Mouse (Mus musculus) limb, embryonic 15.5 days (tissue): Measurements from ENCODE around the gene Zmynd8. TPM values are rescaled to one million over a fixed set of nuclear protein-coding genes. Genes with fewer than 3 reads are reported as not detected.

Experiments used
- ATAC-seq: fragments of 200-750 bp; cut with Nextera tagmentation; 2 replicates; pipeline ENCODE4 v1.8.0; 2017; ENCODE audit warnings: low read depth, moderate TSS enrichment; ENCODE audit not compliant: insufficient number of reproducible peaks, low FRiP score, low TSS enrichment
- H3K27ac ChIP-seq: fragments of 300-500 bp; sonication (generic); 2 replicates; pipeline ENCODE4 v1.5.1; 2015; ENCODE audit warnings: moderate library complexity, mild to moderate bottlenecking, inconsistent platforms
- H3K27me3 ChIP-seq: fragments of 300-500 bp; sonication (generic); 2 replicates; pipeline ENCODE4 v1.6.1; 2015; ENCODE audit warnings: inconsistent platforms
- H3K36me3 ChIP-seq: fragments of 300-500 bp; sonication (generic); 2 replicates; pipeline ENCODE4 v1.6.1; 2015; ENCODE audit warnings: inconsistent platforms
- H3K4me1 ChIP-seq: fragments of 300-500 bp; sonication (generic); 2 replicates; pipeline ENCODE4 v1.6.1; 2015; ENCODE audit warnings: inconsistent platforms
- H3K4me2 ChIP-seq: fragments of 300-500 bp; sonication (generic); 2 replicates; pipeline ENCODE4 v1.6.1; 2015; ENCODE audit warnings: mild to moderate bottlenecking, inconsistent platforms
- H3K4me3 ChIP-seq: fragments of 300-500 bp; sonication (generic); 2 replicates; pipeline ENCODE4 v1.5.1; 2015; ENCODE audit warnings: mild to moderate bottlenecking, inconsistent platforms
- H3K9ac ChIP-seq: fragments of 300-500 bp; sonication (generic); 2 replicates; pipeline ENCODE4 v1.6.1; 2015; ENCODE audit warnings: inconsistent platforms
- H3K9me3 ChIP-seq: fragments of 300-500 bp; sonication (generic); 2 replicates; pipeline ENCODE4 v1.6.1; 2016; ENCODE audit warnings: inconsistent platforms
- WGBS: fragments of 180-500 bp; shearing (Covaris S2); methylation state at CpG from one replicate; pipeline ENCODE4 v1.1.7; 2015; 5-methylcytosine and 5-hydroxymethylcytosine counted together
- polyA plus RNA-seq: library from polyadenylated mRNA; unstranded; fragments of >200 nt; fragmentation: Nextera tagmentation; extraction: Ambion mirVana; gene quantifications from 2 replicates; pipeline ENCODE4 v1.2.1, GENCODE M21; 2015

The Zmynd8 gene
- polyA plus RNA-seq, 1 experiment from 2014 or later = 52.2 TPM

DNA sequence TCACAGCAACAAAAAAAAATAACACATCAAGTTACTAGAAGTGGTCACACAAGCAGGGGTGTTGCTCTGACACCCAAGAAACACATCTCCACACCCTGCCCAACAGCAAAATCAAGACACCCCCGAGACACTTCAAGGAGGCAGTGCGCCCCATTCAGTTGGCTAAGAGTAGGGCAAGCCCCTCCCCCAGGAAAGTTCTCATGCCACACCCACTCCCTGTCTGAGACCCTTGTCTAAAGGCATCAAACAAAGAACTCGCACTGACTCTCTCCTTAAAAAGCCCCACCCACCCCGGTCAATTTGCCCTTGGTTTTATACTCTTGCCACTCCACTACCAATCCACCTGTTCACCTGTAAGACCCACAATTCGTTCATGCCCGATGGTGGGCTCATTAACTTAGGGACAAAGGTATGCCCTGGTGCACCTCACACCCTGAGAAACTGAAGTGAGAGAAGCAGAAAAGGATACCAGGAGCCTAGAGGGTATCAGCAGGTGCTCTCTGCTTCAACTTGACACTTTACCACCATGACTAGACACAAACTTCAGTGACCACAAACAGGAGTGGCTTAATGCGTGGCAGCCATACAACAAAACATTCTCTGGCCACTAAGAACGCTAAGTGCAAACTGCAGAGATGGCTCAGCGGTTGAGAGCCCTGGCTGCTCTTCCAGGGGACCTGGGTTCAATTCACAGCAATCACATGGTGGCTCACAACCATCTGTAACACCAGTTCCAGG is 45.8 kb downstream of the Zmynd8 start:
- no peak overlapping the region for H3K27ac ChIP-seq
- 86% methylated on average over 9 of the region's 9 CpGs for WGBS
- ATAC-seq = no peak
- H3K4me3 ChIP-seq = no peak overlapping the region
- H3K9ac ChIP-seq = no peak overlapping the region
- no peak overlapping the region for H3K4me2 ChIP-seq
- peaks cover 24% of the 10 kb centered on the region for H3K36me3 ChIP-seq
- peaks cover 78% of the 10 kb centered on the region for H3K4me1 ChIP-seq
- no peaks in the 10 kb centered on the region for H3K9me3 ChIP-seq
- no peaks in the 10 kb centered on the region for H3K27me3 ChIP-seq

DNA sequence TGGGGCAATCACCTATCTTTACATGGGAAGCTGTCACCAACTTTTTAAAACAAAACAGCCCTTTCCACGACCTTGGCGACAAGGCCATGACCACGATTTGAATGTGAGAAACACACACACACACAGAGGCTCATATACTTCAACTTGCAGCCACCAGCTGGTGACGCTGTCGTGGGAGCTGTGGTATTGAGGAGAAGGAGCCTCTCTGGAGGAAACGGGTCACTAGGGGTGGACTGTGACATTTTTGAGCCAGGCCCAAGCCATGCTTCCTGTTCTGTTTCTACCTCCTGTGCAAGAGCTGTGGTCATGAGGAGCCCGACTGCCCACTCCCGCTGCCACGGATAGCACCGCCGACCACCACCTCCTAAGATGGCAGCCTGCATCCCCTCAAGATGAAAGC is 46.4 kb downstream of the Zmynd8 start:
- no peaks in the 10 kb centered on the region for H3K27me3 ChIP-seq

DNA sequence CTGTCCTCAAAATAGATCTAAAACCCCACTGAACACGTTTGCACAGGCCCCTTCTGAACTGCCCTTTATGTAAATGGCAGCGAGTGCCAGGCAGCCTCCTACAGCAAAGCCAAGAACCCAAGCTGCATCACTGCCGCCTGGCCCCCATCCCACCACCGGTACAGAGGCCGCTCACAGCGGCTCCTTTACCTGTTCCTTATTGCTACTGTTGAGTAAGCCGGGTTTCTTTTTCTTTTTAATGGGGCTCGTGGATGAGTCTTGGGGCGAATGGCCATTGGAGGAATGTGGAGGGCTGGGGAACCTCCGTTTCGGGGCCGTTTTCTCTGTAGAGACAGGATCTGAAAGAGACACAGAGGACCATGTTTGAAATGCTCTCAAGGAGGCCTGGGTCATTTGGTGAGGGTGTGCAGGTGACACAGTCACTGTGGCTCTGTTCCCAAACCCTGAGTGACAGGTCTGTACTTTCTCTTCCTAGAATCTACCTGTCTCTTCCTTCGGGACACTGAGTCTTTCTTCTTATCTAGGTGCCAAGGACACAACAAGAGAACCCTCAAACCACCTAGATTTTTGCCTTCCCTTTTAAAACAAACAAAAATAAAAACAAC is 46.9 kb downstream of the Zmynd8 start:
- Histone ChIP-seq H3K36me3 (peaks cover 30% of the 10 kb centered on the region), H3K4me1 (peaks cover 71% of the 10 kb centered on the region)

More for the DNA sequence above, 46.4 kb downstream of the Zmynd8 start:
- Histone ChIP-seq H3K9ac (no peak overlapping the region), H3K36me3 (peaks cover 28% of the 10 kb centered on the region), H3K4me2 (no peak overlapping the region), H3K4me1 (peaks cover 77% of the 10 kb centered on the region), H3K4me3 (no peak overlapping the region), H3K9me3 (no peaks in the 10 kb centered on the region), H3K27ac (no peak overlapping the region)
- WGBS = 77% methylated on average over 11 of the region's 11 CpGs
- no peak for ATAC-seq

DNA sequence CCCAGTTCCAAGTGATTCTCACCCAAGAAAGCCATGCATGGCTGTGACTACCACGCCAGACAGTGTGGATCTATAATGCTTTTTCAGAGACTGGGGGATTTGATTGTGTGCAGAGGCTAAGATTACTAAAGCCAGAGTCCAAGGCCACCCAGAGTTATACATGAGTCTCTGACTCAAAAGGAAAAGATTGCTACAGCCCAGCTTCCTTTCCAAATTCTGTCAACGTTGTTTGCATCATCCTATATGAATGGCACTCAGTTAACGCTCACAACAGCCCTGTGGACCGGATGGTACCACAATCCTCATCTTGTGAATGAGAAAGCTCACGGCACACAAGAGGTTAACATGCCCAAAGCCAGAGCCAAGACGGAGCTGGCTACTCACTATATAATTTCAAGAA is 48.0 kb downstream of the Zmynd8 start:
- ATAC-seq = no peak
- Histone ChIP-seq H3K4me1 (peaks cover 61% of the 10 kb centered on the region), H3K4me2 (no peak overlapping the region), H3K9me3 (no peaks in the 10 kb centered on the region), H3K27ac (peak overlapping the region; percentile 80), H3K36me3 (peaks cover 38% of the 10 kb centered on the region), H3K9ac (no peak overlapping the region), H3K27me3 (no peaks in the 10 kb centered on the region), H3K4me3 (no peak overlapping the region)
- WGBS = 53% methylated on average over 6 of the region's 6 CpGs

More for the DNA sequence above, 46.9 kb downstream of the Zmynd8 start:
- WGBS = 63% methylated on average over 13 of the region's 13 CpGs
- ATAC-seq = no peak
- H3K4me3 ChIP-seq = no peak overlapping the region
- no peaks in the 10 kb centered on the region for H3K27me3 ChIP-seq
- H3K4me2 ChIP-seq = no peak overlapping the region
- H3K9me3 ChIP-seq = no peaks in the 10 kb centered on the region
- H3K27ac ChIP-seq = peak overlapping the region; percentile 80
- H3K9ac ChIP-seq = no peak overlapping the region

DNA sequence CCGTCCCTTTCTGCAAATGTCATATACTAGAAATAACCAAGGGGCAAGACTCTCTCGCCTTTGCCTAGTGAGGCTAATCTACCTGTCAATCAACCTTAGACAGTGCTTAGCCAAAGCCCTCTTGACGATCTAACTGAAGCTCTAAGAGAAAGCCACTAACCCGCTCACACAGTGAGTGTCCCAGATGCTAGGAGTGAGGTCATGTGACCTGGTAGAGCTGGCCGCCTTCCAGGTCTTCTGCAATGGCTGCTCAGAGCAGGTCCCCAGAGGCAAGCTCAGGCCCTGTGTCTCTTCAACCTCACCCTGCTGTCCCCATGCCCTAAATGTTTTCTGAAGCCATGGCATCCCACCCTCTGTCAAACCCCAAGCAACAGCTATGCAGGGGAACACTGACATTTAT is 49.7 kb downstream of the Zmynd8 start:
- H3K9me3 ChIP-seq = no peaks in the 10 kb centered on the region
- no peak overlapping the region for H3K4me3 ChIP-seq
- no peak overlapping the region for H3K9ac ChIP-seq
- no peaks in the 10 kb centered on the region for H3K27me3 ChIP-seq
- H3K27ac ChIP-seq = no peak overlapping the region
- ATAC-seq = no peak
- peaks cover 46% of the 10 kb centered on the region for H3K4me1 ChIP-seq
- peaks cover 55% of the 10 kb centered on the region for H3K36me3 ChIP-seq
- H3K4me2 ChIP-seq = no peak overlapping the region
- WGBS = 60% methylated on average over 5 of the region's 5 CpGs

DNA sequence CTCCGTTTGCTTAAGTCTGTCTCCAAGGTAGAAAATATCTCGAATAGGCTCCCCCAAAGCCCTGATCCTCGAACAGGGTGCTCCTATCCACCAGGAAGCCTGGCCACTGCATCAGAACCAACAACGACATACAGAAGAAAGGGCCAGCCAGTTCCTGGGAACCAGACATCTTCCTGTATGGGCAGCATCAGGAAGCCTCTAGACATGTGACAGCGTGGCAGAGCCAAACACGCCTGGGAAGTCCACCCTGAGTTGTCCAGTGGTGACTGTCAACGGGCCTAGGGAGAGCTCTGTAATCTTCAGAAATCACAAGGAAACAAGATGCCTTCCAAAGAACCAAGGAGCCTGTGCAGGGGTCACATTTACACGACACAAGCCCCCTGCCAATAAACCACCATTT is 52.0 kb downstream of the Zmynd8 start:
- Histone ChIP-seq H3K9ac (no peak overlapping the region), H3K4me2 (no peak overlapping the region), H3K27me3 (no peaks in the 10 kb centered on the region), H3K4me3 (no peak overlapping the region), H3K4me1 (peaks cover 30% of the 10 kb centered on the region), H3K36me3 (peaks cover 77% of the 10 kb centered on the region), H3K27ac (no peak overlapping the region), H3K9me3 (no peaks in the 10 kb centered on the region)
- ATAC-seq = no peak
- WGBS = 81% methylated on average over 8 of the region's 8 CpGs

DNA sequence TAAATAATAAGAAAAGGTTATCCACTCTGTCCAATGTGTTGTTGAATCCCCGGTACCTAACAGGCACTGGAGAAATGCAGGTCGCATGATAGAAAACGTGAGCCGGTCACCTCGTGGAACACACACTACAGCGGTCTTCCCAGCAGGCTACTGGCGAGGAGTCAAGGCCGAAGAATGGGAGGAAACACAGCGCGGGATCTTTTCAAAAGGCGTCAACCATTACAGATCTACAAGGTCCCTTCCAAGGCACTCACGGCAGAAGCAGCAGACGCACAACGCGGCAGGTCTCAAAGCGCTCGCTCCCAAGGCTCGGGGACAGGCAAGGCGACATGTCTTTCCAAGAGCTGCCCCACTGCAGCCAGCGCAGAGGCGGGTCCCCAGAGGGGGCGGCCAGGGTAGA is 53.3 kb downstream of the Zmynd8 start:
- no peaks in the 10 kb centered on the region for H3K9me3 ChIP-seq
- peaks cover 18% of the 10 kb centered on the region for H3K4me1 ChIP-seq
- 93% methylated on average over 22 of the region's 22 CpGs for WGBS
- no peak overlapping the region for H3K27ac ChIP-seq
- no peak overlapping the region for H3K9ac ChIP-seq
- ATAC-seq = no peak
- no peak overlapping the region for H3K4me3 ChIP-seq
- H3K4me2 ChIP-seq = no peak overlapping the region
- H3K27me3 ChIP-seq = no peaks in the 10 kb centered on the region
- peaks cover 86% of the 10 kb centered on the region for H3K36me3 ChIP-seq

DNA sequence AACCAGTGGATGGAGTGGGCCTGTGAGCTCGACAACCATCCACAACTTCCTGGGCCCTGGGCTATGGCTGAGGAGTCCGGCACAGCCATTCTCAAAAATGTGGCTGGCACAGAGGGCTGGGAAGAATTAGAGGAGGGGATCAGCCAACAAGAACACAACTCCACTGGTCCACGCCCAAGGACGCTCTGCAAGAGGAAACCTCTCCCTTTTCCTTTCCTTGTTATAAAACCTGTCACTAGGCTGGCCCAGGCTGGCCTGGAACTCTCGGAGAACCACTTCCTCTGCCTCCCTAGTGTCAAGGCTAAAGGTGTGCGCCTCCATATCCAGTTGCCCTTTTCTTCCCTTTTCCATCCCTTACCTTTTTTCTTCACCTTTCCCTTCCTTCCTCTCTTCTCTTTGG is 55.5 kb downstream of the Zmynd8 start:
- no peak overlapping the region for H3K27ac ChIP-seq
- ATAC-seq = no peak
- 88% methylated on average over 6 of the region's 6 CpGs for WGBS

DNA sequence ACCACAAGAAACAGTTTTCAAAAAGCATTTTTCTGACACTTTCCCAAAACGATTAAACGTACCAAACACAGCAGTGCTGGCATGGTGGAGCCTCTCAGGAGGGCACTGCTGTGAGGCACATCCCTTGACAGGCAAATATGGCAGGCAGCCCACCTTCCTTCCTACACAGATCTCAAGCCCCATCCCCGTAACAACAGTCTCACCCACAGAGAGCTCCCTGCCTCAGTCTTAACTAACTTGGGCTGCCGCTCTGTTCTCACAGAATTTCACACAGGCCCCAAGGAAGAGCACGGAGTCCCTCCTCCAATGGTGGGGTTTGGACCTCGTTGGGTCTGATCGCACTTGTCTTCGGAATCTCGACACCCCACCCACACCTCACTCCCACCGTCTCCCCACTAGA is 56.6 kb downstream of the Zmynd8 start:
- Histone ChIP-seq H3K4me3 (no peak overlapping the region), H3K4me2 (no peak overlapping the region), H3K27ac (no peak overlapping the region), H3K9ac (no peak overlapping the region), H3K9me3 (no peaks in the 10 kb centered on the region), H3K36me3 (peaks cover 86% of the 10 kb centered on the region), H3K27me3 (no peaks in the 10 kb centered on the region), H3K4me1 (peaks cover 9% of the 10 kb centered on the region; the same call in 1 of the 2 replicates)
- 88% methylated on average over 10 of the region's 10 CpGs for WGBS
- ATAC-seq = no peak

More for the DNA sequence above, 55.5 kb downstream of the Zmynd8 start:
- H3K9ac ChIP-seq = no peak overlapping the region
- no peaks in the 10 kb centered on the region for H3K9me3 ChIP-seq
- peaks cover 17% of the 10 kb centered on the region; the same call in 1 of the 2 replicates for H3K4me1 ChIP-seq
- no peak overlapping the region for H3K4me2 ChIP-seq
- peaks cover 80% of the 10 kb centered on the region for H3K36me3 ChIP-seq
- no peaks in the 10 kb centered on the region for H3K27me3 ChIP-seq
- no peak overlapping the region for H3K4me3 ChIP-seq

DNA sequence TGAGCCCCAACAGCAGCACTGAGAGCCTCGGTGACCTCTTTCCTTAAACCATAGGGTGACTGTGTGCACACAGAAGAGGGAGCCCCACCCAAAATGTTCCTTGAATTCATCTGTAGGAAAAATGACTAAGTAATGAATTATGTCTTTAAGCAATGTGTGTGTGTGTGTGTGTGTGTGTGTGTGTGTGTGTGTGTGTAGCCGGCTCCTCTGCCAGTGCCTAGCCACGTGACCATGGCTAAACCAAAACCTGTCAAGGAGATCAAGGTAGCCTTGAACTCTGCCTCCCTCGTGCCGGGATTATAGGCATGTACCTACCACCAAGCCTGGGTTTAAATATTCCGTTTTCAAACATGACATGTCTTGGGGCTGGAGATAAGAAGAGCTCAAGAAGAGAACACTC is 57.0 kb downstream of the Zmynd8 start:
- H3K27ac ChIP-seq = peak overlapping the region; percentile 44; the same call in 1 of the 2 replicates
- 69% methylated on average over 6 of the region's 6 CpGs for WGBS

DNA sequence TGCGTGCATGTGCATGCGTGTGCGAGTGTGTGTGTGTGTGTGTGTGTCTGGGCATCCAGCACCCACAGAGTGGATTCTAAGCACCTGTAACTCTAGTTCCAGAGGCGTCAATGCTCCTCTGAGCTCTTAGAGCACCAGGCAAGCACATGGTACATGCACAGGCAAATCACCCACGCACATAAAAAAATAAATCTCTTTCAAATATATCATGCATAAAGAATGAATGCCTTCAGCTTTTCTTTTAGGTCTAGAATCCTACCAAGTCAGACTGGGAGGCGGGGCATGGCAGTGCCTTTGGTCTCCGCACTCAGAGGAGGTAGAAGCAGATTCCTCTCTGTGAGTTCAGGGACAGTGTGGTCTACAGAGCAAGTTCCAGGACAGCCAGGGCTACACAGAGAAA is 58.0 kb downstream of the Zmynd8 start:
- peaks cover 9% of the 10 kb centered on the region; the same call in 1 of the 2 replicates for H3K4me1 ChIP-seq
- H3K9ac ChIP-seq = no peak overlapping the region
- no peak overlapping the region for H3K4me3 ChIP-seq
- H3K4me2 ChIP-seq = no peak overlapping the region
- peaks cover 89% of the 10 kb centered on the region for H3K36me3 ChIP-seq
- H3K27ac ChIP-seq = peak overlapping the region; percentile 54; the same call in 1 of the 2 replicates
- no peaks in the 10 kb centered on the region for H3K27me3 ChIP-seq
- H3K9me3 ChIP-seq = no peaks in the 10 kb centered on the region
- 77% methylated on average over 7 of the region's 7 CpGs for WGBS
- ATAC-seq = no peak

More for the DNA sequence above, 57.0 kb downstream of the Zmynd8 start:
- peaks cover 88% of the 10 kb centered on the region for H3K36me3 ChIP-seq
- no peak overlapping the region for H3K4me2 ChIP-seq
- no peak for ATAC-seq
- H3K9me3 ChIP-seq = no peaks in the 10 kb centered on the region
- H3K4me3 ChIP-seq = no peak overlapping the region
- H3K9ac ChIP-seq = no peak overlapping the region
- peaks cover 9% of the 10 kb centered on the region; the same call in 1 of the 2 replicates for H3K4me1 ChIP-seq
- no peaks in the 10 kb centered on the region for H3K27me3 ChIP-seq

DNA sequence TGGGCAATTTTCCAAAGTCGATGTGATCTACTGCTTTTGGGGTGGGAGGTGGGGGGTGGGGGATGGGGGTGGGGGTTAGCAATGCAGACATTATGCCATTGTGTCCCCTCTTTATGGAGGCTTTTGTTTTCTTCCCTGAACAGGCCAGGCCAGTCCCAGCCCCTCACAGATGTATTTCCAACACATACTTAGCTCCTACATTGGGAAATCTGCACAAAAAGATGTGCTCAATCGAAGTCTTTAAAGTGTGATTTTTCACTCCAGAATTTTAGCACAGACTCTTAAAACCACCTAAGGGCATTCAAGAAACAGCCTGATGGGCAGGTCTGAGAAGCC is 59.5 kb downstream of the Zmynd8 start:
- H3K9ac ChIP-seq = no peak overlapping the region
- no peak overlapping the region for H3K27ac ChIP-seq
- H3K4me2 ChIP-seq = no peak overlapping the region
- no peaks in the 10 kb centered on the region for H3K9me3 ChIP-seq
- WGBS = 56% methylated on average over 2 of the region's 2 CpGs
- no peaks in the 10 kb centered on the region for H3K27me3 ChIP-seq
- no peak overlapping the region for H3K4me3 ChIP-seq
- ATAC-seq = no peak
- peaks cover 88% of the 10 kb centered on the region for H3K36me3 ChIP-seq
- peaks cover 9% of the 10 kb centered on the region; the same call in 1 of the 2 replicates for H3K4me1 ChIP-seq
